Mouse (Mus musculus) layer of hippocampus, postnatal 36 days (tissue): ENCODE data around the gene Gnl3l. TPM values are rescaled to one million over a fixed set of nuclear protein-coding genes. Genes with fewer than 3 reads are reported as not detected.

Experiments used
- DNase-seq, 2 experiments: peaks; one replicate each; pipeline ENCODE4 v3.0.0; 2022
- total RNA-seq, 2 experiments: library from RNA; stranded (reverse); gene quantifications; 2 replicates each; pipeline ENCODE4 v1.2.3; 2021

Gnl3l gene
- total RNA-seq, 2 experiments from 2014 or later: 183 to 187 TPM

GRCm38 (mm10) chrX:150956522-150957300 is 60.4 kb downstream of the Gnl3l start:
- peak; percentile 26 to 41 for DNase-seq

- DNase-seq: no peak
Measured at GRCm38 (mm10) chrX:150956016-150956415, 61.1 kb downstream of the Gnl3l start.

DNA sequence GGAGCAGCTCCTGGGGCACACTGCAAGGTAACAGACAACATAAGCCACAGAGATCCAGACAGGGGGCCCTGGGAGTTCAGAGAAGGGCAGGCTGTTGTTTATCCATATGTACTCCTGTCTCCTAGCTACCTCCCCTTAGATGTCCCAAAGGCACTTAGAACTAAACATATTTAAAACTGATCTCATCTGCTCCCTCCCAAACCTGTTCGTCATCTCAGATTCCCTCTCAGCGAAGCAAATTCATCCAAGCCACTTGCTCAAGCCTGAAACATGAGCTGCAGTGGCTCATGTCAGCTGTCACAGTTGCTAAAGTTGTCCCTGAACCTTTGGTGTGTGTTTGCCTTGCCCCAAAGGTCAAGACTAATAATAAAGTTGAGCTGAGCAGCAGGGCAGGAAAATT is 61.7 kb downstream of the Gnl3l start:
- no peak for DNase-seq

DNA sequence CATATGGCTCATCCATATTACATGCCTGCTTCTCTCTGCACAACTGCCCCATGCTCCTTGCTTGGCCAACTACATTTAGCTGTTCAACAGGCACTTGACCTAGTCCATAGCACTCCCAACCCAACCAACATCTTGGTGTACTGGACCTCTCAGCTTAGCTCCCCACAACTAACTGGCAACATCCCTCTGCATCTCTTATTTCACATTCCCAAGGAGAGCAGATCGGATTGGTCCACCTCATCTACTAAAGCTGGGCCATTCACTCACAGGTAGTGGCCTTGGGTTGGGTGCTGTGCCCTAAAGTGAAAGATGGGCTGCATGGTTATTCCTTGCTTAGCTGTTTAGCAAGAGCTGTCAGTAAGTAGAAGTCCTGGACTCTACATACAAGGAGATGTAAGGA is 62.4 kb downstream of the Gnl3l start:
- DNase-seq: no peak

Other genes starting within 250 kb of the Gnl3l start
- gene Maged2, start 203.0 kb downstream of the Gnl3l start, total RNA-seq: 10 to 100 TPM; 42.7 to 43.6 TPM
- 10 to 100 TPM; 16.6 to 18.6 TPM for gene Fgd1, start 28.8 kb upstream of the Gnl3l start, total RNA-seq
- 10 to 100 TPM; 69.1 to 73.1 TPM for gene Tsr2, start 79.2 kb upstream of the Gnl3l start, total RNA-seq
- gene Wnk3, start 180.8 kb upstream of the Gnl3l start, total RNA-seq: 10 to 100 TPM; 39.0 to 40.8 TPM